11 mouse cellular contexts compared by ENCODE assay signal in the genomic region with DNA sequence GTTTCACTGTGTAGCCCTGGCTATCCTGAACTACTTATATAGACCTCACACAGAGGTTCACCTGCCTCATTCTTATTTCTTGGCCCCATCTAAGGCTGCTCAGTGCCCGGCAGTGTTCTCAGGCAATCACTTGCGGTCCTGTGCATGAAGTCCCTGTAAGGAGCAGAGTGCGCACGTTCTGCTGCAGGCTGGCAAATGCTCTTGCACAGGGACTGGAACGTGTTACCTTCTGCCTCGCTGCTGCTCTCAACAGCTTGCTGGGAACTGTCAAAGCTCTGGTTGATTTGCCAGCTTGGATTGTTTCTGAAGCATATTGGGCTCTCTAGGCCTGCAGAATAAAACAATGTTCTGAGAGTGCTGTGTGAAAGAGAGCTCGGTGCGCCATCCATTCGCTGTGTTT. TPM values are rescaled to one million over a fixed set of nuclear protein-coding genes. Genes with fewer than 3 reads are reported as not detected.
DNase-seq lines count a peak whose midpoint lies in the region; ATAC-seq and TF ChIP-seq lines count a peak whose summit lies in the region.
"Had no signal": no experiment of that assay in that cellular context is flagged by ENCODE, and none has a peak within 500 bp of the region (broad histone marks: within the 10 kb centered on the region; RNA-seq: fewer than 3 reads in every experiment).

No protein-coding gene starts in this region.

- no peak for ATAC-seq in heart, embryonic 11.5 days (replicated peaks; ENCODE audit: insufficient number of reproducible peaks, low FRiP score, low TSS enrichment)
- no peak for ATAC-seq in activated CD4-positive, CD25-positive, alpha-beta regulatory T cell, adult 4 months

- intact Hi-C loops in heart, adult 2 months (cut with DNase I), result no loop called here
- intact Hi-C loops in left cerebral cortex, postnatal 14 days (cut with DNase I), result no loop called here

- peak overlapping the region; percentile 13; the same call in 1 of the 2 replicates for H3K27ac ChIP-seq in heart, adult 2 months
- H3K27ac ChIP-seq in heart, embryonic 10.5 days, result no peak overlapping the region
- H3K27ac ChIP-seq in heart, embryonic 11.5 days (ENCODE audit: low read depth, low read length), result no peak overlapping the region
- H3K27ac ChIP-seq: gastrocnemius, adult 2 months; lung, embryonic 15.5 days had no signal

- WGBS in heart, adult 2 months, result 57% methylated on average over 9 of the region's 9 CpGs
- WGBS in heart, embryonic 10.5 days, result 77% methylated on average over 9 of the region's 9 CpGs
- WGBS in heart, embryonic 11.5 days (ENCODE audit: insufficient replicate concordance), result 77% methylated on average over 9 of the region's 9 CpGs

- H3K9me3 ChIP-seq in heart, embryonic 10.5 days, result no peaks in the 10 kb centered on the region
- H3K9me3 ChIP-seq in heart, embryonic 11.5 days (replicated peaks; ENCODE audit: control insufficient read depth, low read length), result no peaks in the 10 kb centered on the region
- H3K9me3 ChIP-seq: lung, embryonic 15.5 days had no signal

- H3K4me2 ChIP-seq in heart, embryonic 11.5 days, result no peak overlapping the region
- H3K4me2 ChIP-seq: lung, embryonic 15.5 days had no signal

- H3K9ac ChIP-seq in heart, adult 2 months (ENCODE audit: low read depth, low read length), result no peak overlapping the region
- peak overlapping the region; percentile 28; the same call in 1 of the 2 replicates for H3K9ac ChIP-seq in heart, embryonic 11.5 days (ENCODE audit: low read depth, low read length)
- H3K9ac ChIP-seq: lung, embryonic 15.5 days had no signal

- peaks cover 7% of the 10 kb centered on the region for H3K4me1 ChIP-seq in heart, adult 2 months (ENCODE audit: control insufficient read depth, insufficient read depth, low read length)
- H3K4me1 ChIP-seq in heart, embryonic 10.5 days, result peaks cover 17% of the 10 kb centered on the region
- 0 out of 2 replicates have a peak, but pooled peaks cover 2% of the 10 kb centered on the region for H3K4me1 ChIP-seq in heart, embryonic 11.5 days (ENCODE audit: control insufficient read depth, insufficient read depth, low read length)

- no peak for TF ChIP-seq POLR2A in heart, adult 2 months (IDR thresholded peaks at IDR 0.05; ENCODE audit: insufficient read depth, low read depth, low read length)

- TF ChIP-seq EP300 in heart, adult 2 months (IDR thresholded peaks at IDR 0.05; ENCODE audit: insufficient read depth, low read depth, low read length), result 0 out of 2 replicates have a peak, but pooled peaks have one; percentile 52

- H3K36me3 ChIP-seq in heart, adult 2 months (ENCODE audit: control insufficient read depth, insufficient read depth, low read length), result peaks cover 25% of the 10 kb centered on the region
- H3K36me3 ChIP-seq in heart, embryonic 10.5 days, result 0 out of 2 replicates have a peak, but pooled peaks cover 4% of the 10 kb centered on the region
- H3K36me3 ChIP-seq in heart, embryonic 11.5 days (ENCODE audit: control insufficient read depth, insufficient read depth, low read length), result no peaks in the 10 kb centered on the region

- DNase-seq in heart, adult 2 months, result peak in 1 of 2 experiments; percentile 34
- DNase-seq in heart, embryonic 10.5 days (ENCODE audit: low spot score), result no peak
- peak; percentile 41 for DNase-seq in cerebellum, adult 11 months
- peak; percentile 23 to 53 for DNase-seq in left cerebral cortex, postnatal 14 days (ENCODE audit: low spot score in 2 of 2)
- DNase-seq in MN1 (ENCODE audit: low spot score), result no peak
- DNase-seq in thymus, postnatal 36 days, result no peak
- DNase-seq: embryo, embryonic 11 days; gastrocnemius, adult 2 months had no signal

- no peak for TF ChIP-seq CTCF in heart, adult 2 months (IDR thresholded peaks at IDR 0.05)

- no peaks in the 10 kb centered on the region for H3K27me3 ChIP-seq in heart, adult 2 months (ENCODE audit: control insufficient read depth, insufficient read depth, low read length)
- no peaks in the 10 kb centered on the region for H3K27me3 ChIP-seq in heart, embryonic 10.5 days (ENCODE audit: insufficient read depth, poor library complexity, severe bottlenecking)
- H3K27me3 ChIP-seq in heart, embryonic 11.5 days (ENCODE audit: control insufficient read depth, insufficient read depth, low read length), result no peaks in the 10 kb centered on the region
- H3K27me3 ChIP-seq: lung, embryonic 15.5 days had no signal

- peaks cover 5% of the 10 kb centered on the region for H3K79me2 ChIP-seq in heart, adult 2 months (replicated peaks; ENCODE audit: control insufficient read depth, insufficient read depth, low read length)

- no peak overlapping the region for H3K4me3 ChIP-seq in heart, adult 2 months
- no peak overlapping the region for H3K4me3 ChIP-seq in heart, embryonic 10.5 days
- H3K4me3 ChIP-seq in heart, embryonic 11.5 days (ENCODE audit: low read depth, low read length), result no peak overlapping the region
- H3K4me3 ChIP-seq: gastrocnemius, adult 2 months; lung, embryonic 15.5 days had no signal

RNA-seq across cellular contexts. Expression of a gene that starts 41.7 kb away (rescaled TPM):
- total RNA-seq in heart, adult 2 months (2021), result 100 to 1,000 TPM; 102 to 103 TPM
- polyA plus RNA-seq in heart, adult 2 months (2012; rRNA removed), result 62.4 and 117 TPM in 2 replicates
- polyA plus RNA-seq in heart, embryonic 10.5 days (2016; fragmentation: Nextera tagmentation; extraction: Ambion mirVana), result 68.9 and 94.1 TPM in 2 replicates
- 78.8 and 101 TPM in 2 replicates for polyA plus RNA-seq in heart, embryonic 11.5 days (2014; fragmentation: Nextera tagmentation; extraction: Ambion mirVana)
- 10 to 100 TPM; 27.9 to 28.7 TPM for total RNA-seq in left cerebral cortex, postnatal 14 days (2021)
- polyA plus RNA-seq in activated CD4-positive, CD25-positive, alpha-beta regulatory T cell, adult 4 months (2017; shearing (Covaris generic)), result 1 to 10 TPM in 1 of 2 experiments, under 1 TPM in 1; 0.89 to 1.0 TPM

Comparison
In these comparisons a context has a peak if more than half of its experiments do, and no peak if none do; other contexts are left out.
1. DNase-seq: peak in cerebellum, adult 11 months (single experiment) and left cerebral cortex, postnatal 14 days (2 of 2); none in heart, embryonic 10.5 days (single experiment), MN1 (single experiment) and thymus, postnatal 36 days (0 of 2).
2. RNA of a gene that starts 41.7 kb away (polyA plus RNA-seq): 78.8 to 101 TPM in heart, embryonic 11.5 days, 68.9 to 94.1 TPM in heart, embryonic 10.5 days and 62.4 to 117 TPM in heart, adult 2 months; 0.89 to 1.0 TPM in activated CD4-positive, CD25-positive, alpha-beta regulatory T cell, adult 4 months; every median in the first group is over 10 times any median in the second.